Mouse (Mus musculus) CD4-positive, CD25-positive, alpha-beta regulatory T cell, adult 2 months (primary cell): ENCODE data around the gene Slc4a3.

Source experiments
- DNase-seq: peaks from one replicate; pipeline ENCODE4 v3.0.0-alpha.2; 2012; ENCODE audit warnings: low read depth, low spot score

Gene Slc4a3

GRCm38 (mm10) chr1:75596906-75597305 is 50.8 kb downstream of the Slc4a3 start:
- DNase-seq = no peak

GRCm38 (mm10) chr1:75597622-75598021 is 51.6 kb downstream of the Slc4a3 start:
- DNase-seq = peak; percentile 54

GRCm38 (mm10) chr1:75601738-75602137 is 55.7 kb downstream of the Slc4a3 start:
- no peak for DNase-seq

- DNase-seq = no peak
Observed at GRCm38 (mm10) chr1:75603584-75603983, 57.5 kb downstream of the Slc4a3 start.

GRCm38 (mm10) chr1:75608225-75608624 is 62.2 kb downstream of the Slc4a3 start:
- DNase-seq = no peak

- no peak for DNase-seq
Observed at GRCm38 (mm10) chr1:75608625-75609263, 62.7 kb downstream of the Slc4a3 start.

- no peak for DNase-seq
Observed at GRCm38 (mm10) chr1:75609264-75609662, 63.2 kb downstream of the Slc4a3 start.

GRCm38 (mm10) chr1:75610553-75610952 is 64.5 kb downstream of the Slc4a3 start:
- no peak for DNase-seq
